Mouse (Mus musculus): ENCODE results near the gene Odf3.

DNA sequence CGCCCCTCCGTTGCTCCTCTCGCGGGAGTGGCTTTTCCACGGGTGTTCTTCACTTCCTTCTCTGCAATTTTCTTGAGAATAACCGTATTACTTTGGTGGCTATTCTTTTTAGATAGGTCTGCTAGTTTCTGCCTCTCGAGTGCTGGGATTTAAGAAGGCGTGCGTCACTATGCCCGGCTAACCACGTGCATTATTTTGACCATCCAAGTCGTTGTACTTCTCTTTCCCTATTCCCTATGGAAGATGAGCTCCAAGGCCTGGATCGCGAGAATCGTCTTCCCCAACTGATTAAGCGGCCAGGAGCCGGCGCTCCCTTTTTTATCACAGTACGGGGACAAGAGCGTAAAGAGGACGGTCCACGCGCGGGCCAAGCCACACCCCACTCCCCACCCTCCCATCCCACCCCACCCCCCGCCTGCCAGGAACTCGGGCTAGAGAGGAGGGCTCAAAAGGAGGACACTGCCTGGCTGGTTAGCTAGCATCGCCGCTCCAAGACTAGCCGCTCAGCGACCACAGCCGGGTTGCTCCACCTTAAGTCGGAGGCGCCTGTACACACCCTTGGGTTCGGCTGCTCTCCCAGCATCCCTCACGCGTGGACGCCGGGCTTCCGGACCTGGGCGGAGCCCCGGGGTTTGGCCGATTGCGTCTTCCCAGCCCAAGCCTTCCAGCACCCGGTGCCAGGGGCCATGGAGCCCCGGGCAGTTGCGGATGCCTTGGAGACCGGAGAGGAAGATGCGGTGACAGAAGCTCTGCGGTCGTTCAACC is 9.4 kb downstream of the Odf3 start, which contains the start of gene Ric8a:
- TF ChIP-seq POLR2A (IDR thresholded peaks at IDR 0.05; ENCODE audit: control insufficient read depth, extremely low read depth, insufficient read depth, low read length, poor library complexity) (peak; percentile 66), CTCF (IDR thresholded peaks at IDR 0.05; ENCODE audit: borderline replicate concordance, control insufficient read depth, extremely low read depth, insufficient read depth, low read length, poor library complexity) (0 out of 2 replicates have a peak, but pooled peaks have one; percentile 36)

All from thymus, adult 2 months (tissue).